Mouse (Mus musculus) kidney, embryonic 16.5 days (tissue): ENCODE results near the gene Mrpl53. TPM values are rescaled to one million over a fixed set of nuclear protein-coding genes. Genes with fewer than 3 reads are reported as not detected.

Experiments
- ATAC-seq: fragments of 200-750 bp; cut with Nextera tagmentation; 2 replicates; pipeline ENCODE4 v1.8.0; 2017; ENCODE audit warnings: moderate TSS enrichment; ENCODE audit not compliant: low FRiP score, low TSS enrichment
- H3K27ac ChIP-seq: fragments of 300-500 bp; sonication (generic); 2 replicates; pipeline ENCODE4 v1.5.1; 2014; ENCODE audit warnings: low read length
- H3K27me3 ChIP-seq: fragments of 300-500 bp; sonication (generic); 2 replicates; pipeline ENCODE4 v1.6.1; 2014; ENCODE audit warnings: low read length, control low read depth, mixed read lengths; ENCODE audit not compliant: insufficient read depth
- H3K36me3 ChIP-seq: fragments of 300-500 bp; sonication (generic); 2 replicates; pipeline ENCODE4 v1.6.1; 2014; ENCODE audit warnings: low read length, control low read depth, mixed read lengths; ENCODE audit not compliant: insufficient read depth
- H3K4me1 ChIP-seq: fragments of 300-500 bp; sonication (generic); 2 replicates; pipeline ENCODE4 v1.6.1; 2014; ENCODE audit warnings: low read length, control low read depth, mixed read lengths; ENCODE audit not compliant: insufficient read depth
- H3K4me2 ChIP-seq: fragments of 300-500 bp; sonication (generic); replicated peaks from 2 replicates; pipeline ENCODE4 v1.6.1; 2014; ENCODE audit warnings: low read depth, low read length
- H3K4me3 ChIP-seq: fragments of 300-500 bp; sonication (generic); 2 replicates; pipeline ENCODE4 v1.5.1; 2014; ENCODE audit warnings: mild to moderate bottlenecking, low read length
- H3K9ac ChIP-seq: fragments of 300-500 bp; sonication (generic); replicated peaks from 2 replicates; pipeline ENCODE4 v1.6.1; 2014; ENCODE audit warnings: low read length
- H3K9me3 ChIP-seq: fragments of 300-500 bp; sonication (generic); 2 replicates; pipeline ENCODE4 v1.6.1; 2016; ENCODE audit warnings: low read length, control low read depth
- WGBS: fragments of 180-500 bp; shearing (Covaris S2); extraction: QIAGEN DNeasy Blood & Tissue Kit; methylation state at CpG from one replicate; pipeline ENCODE4 v1.1.7; 2014; 5-methylcytosine and 5-hydroxymethylcytosine counted together
- polyA plus RNA-seq: library from polyadenylated mRNA; unstranded; fragments of >200 nt; fragmentation: Nextera tagmentation; extraction: Ambion mirVana; gene quantifications from 2 replicates; pipeline ENCODE4 v1.2.1, GENCODE M21; 2015

Gene Mrpl53
- polyA plus RNA-seq, 1 experiment from 2014 or later, result 143 TPM

GRCm38 (mm10) chr6:83134226-83134625 is 25.4 kb downstream of the Mrpl53 start:
- Histone ChIP-seq H3K4me3 (no peak overlapping the region), H3K9me3 (no peaks in the 10 kb centered on the region), H3K4me1 (peaks cover 48% of the 10 kb centered on the region), H3K27me3 (no peaks in the 10 kb centered on the region), H3K36me3 (no peaks in the 10 kb centered on the region), H3K4me2 (no peak overlapping the region), H3K27ac (no peak overlapping the region), H3K9ac (no peak overlapping the region)
- WGBS, result 57% methylated on average over 3 of the region's 3 CpGs
- ATAC-seq, result no peak

GRCm38 (mm10) chr6:83134951-83135513 is 26.2 kb downstream of the Mrpl53 start, which contains the start of gene Rtkn:
Rtkn (plus strand) TSS chr6:83135463.
- peak within 1 kb of the TSS; percentile 62 for H3K4me3 ChIP-seq
- ATAC-seq, result no peak
- H3K27ac ChIP-seq, result peak within 1 kb of the TSS; percentile 100
- no peaks in the 10 kb centered on the region for H3K9me3 ChIP-seq
- H3K4me1 ChIP-seq, result peaks cover 48% of the 10 kb centered on the region
- peak within 1 kb of the TSS; percentile 69 for H3K4me2 ChIP-seq
- H3K27me3 ChIP-seq, result no peaks in the 10 kb centered on the region
- H3K36me3 ChIP-seq, result no peaks in the 10 kb centered on the region
- peak within 1 kb of the TSS; percentile 97 for H3K9ac ChIP-seq
- 53% methylated on average over 7 of the region's 7 CpGs for WGBS

- H3K27me3 ChIP-seq, result no peaks in the 10 kb centered on the region
- no peaks in the 10 kb centered on the region for H3K36me3 ChIP-seq
These were observed 26.8 kb downstream of the Mrpl53 start for GRCm38 (mm10) chr6:83135571-83136161.

GRCm38 (mm10) chr6:83136291-83136880 is 27.5 kb downstream of the Mrpl53 start:
- peak; percentile 5 for ATAC-seq

More at GRCm38 (mm10) chr6:83135571-83136161, 26.8 kb downstream of the Mrpl53 start:
- Histone ChIP-seq H3K4me3 (peak overlapping the region; percentile 62), H3K9ac (peak overlapping the region; percentile 97), H3K27ac (peak overlapping the region; percentile 100), H3K4me2 (peak overlapping the region; percentile 69), H3K9me3 (no peaks in the 10 kb centered on the region), H3K4me1 (peaks cover 48% of the 10 kb centered on the region)
- WGBS, result 2% methylated on average over 37 of the region's 37 CpGs
- ATAC-seq, result 0 out of 2 replicates have a peak, but pooled peaks have one; percentile 1

GRCm38 (mm10) chr6:83136881-83137575 is 28.2 kb downstream of the Mrpl53 start:
- WGBS, result under 1% methylated on average over 26 of the region's 26 CpGs
- Histone ChIP-seq H3K27ac (peak overlapping the region; percentile 100), H3K4me2 (peak overlapping the region; percentile 69), H3K4me1 (peaks cover 43% of the 10 kb centered on the region), H3K9ac (peak overlapping the region; percentile 97), H3K36me3 (no peaks in the 10 kb centered on the region), H3K9me3 (no peaks in the 10 kb centered on the region), H3K27me3 (no peaks in the 10 kb centered on the region), H3K4me3 (peak overlapping the region; percentile 62)
- peak; percentile 79 for ATAC-seq

More at GRCm38 (mm10) chr6:83136291-83136880, 27.5 kb downstream of the Mrpl53 start:
- peak overlapping the region; percentile 69 for H3K4me2 ChIP-seq
- peaks cover 43% of the 10 kb centered on the region for H3K4me1 ChIP-seq
- no peaks in the 10 kb centered on the region for H3K36me3 ChIP-seq
- H3K27me3 ChIP-seq, result no peaks in the 10 kb centered on the region
- H3K9me3 ChIP-seq, result no peaks in the 10 kb centered on the region
- 9% methylated on average over 5 of the region's 5 CpGs for WGBS
- peak overlapping the region; percentile 62 for H3K4me3 ChIP-seq
- H3K9ac ChIP-seq, result peak overlapping the region; percentile 97
- H3K27ac ChIP-seq, result peak overlapping the region; percentile 100

- 0% methylated on average over 12 of the region's 12 CpGs for whole genome bisulfite sequencing
- H3K36me3 ChIP-seq, result no peaks in the 10 kb centered on the region
These were observed 28.7 kb downstream of the Mrpl53 start for GRCm38 (mm10) chr6:83137576-83137950.

GRCm38 (mm10) chr6:83138056-83138455 is 29.2 kb downstream of the Mrpl53 start:
- H3K36me3 ChIP-seq, result no peaks in the 10 kb centered on the region
- 0% methylated on average over 11 of the region's 11 CpGs for WGBS
- H3K4me3 ChIP-seq, result peak overlapping the region; percentile 62
- ATAC-seq, result peak; percentile 23
- peak overlapping the region; percentile 69 for H3K4me2 ChIP-seq
- peaks cover 48% of the 10 kb centered on the region for H3K4me1 ChIP-seq
- H3K27ac ChIP-seq, result peak overlapping the region; percentile 100
- no peaks in the 10 kb centered on the region for H3K27me3 ChIP-seq
- H3K9ac ChIP-seq, result peak overlapping the region; percentile 97
- no peaks in the 10 kb centered on the region for H3K9me3 ChIP-seq

More at GRCm38 (mm10) chr6:83137576-83137950, 28.7 kb downstream of the Mrpl53 start:
- peak overlapping the region; percentile 69 for H3K4me2 ChIP-seq
- no peaks in the 10 kb centered on the region for H3K9me3 ChIP-seq
- peak overlapping the region; percentile 97 for H3K9ac ChIP-seq
- H3K4me1 ChIP-seq, result peaks cover 48% of the 10 kb centered on the region
- H3K4me3 ChIP-seq, result peak overlapping the region; percentile 62
- ATAC-seq, result peak; percentile 78
- peak overlapping the region; percentile 100 for H3K27ac ChIP-seq
- no peaks in the 10 kb centered on the region for H3K27me3 ChIP-seq

- ATAC-seq, result no peak
- peaks cover 43% of the 10 kb centered on the region for H3K4me1 ChIP-seq
These were observed 31.2 kb downstream of the Mrpl53 start for GRCm38 (mm10) chr6:83140044-83140443.

GRCm38 (mm10) chr6:83141636-83142035 is 32.8 kb downstream of the Mrpl53 start:
- 38% methylated on average over 4 of the region's 4 CpGs for WGBS
- peak overlapping the region; percentile 66 for H3K4me2 ChIP-seq
- no peaks in the 10 kb centered on the region for H3K9me3 ChIP-seq
- no peaks in the 10 kb centered on the region for H3K27me3 ChIP-seq
- no peaks in the 10 kb centered on the region for H3K36me3 ChIP-seq
- no peak for ATAC-seq
- no peak overlapping the region for H3K27ac ChIP-seq
- peak overlapping the region; percentile 39; the same call in 1 of the 2 replicates for H3K4me3 ChIP-seq
- H3K9ac ChIP-seq, result peak overlapping the region; percentile 73; the same call in 1 of the 2 replicates
- peaks cover 29% of the 10 kb centered on the region for H3K4me1 ChIP-seq

More at GRCm38 (mm10) chr6:83140044-83140443, 31.2 kb downstream of the Mrpl53 start:
- Histone ChIP-seq H3K9me3 (no peaks in the 10 kb centered on the region), H3K36me3 (no peaks in the 10 kb centered on the region), H3K4me3 (no peak overlapping the region), H3K27ac (no peak overlapping the region), H3K4me2 (no peak overlapping the region), H3K9ac (no peak overlapping the region), H3K27me3 (no peaks in the 10 kb centered on the region)
- WGBS, result 94% methylated on average over 8 of the region's 8 CpGs
